In genomic region chr4:147123797-147124196, GRCm38 (mm10) we compare ENCODE assay signal across 1 mouse cellular context. TPM values are rescaled to one million over a fixed set of nuclear protein-coding genes. Genes with fewer than 3 reads are reported as not detected.
"Had no signal": no experiment of that assay in that cellular context is flagged by ENCODE, and none has a peak within 500 bp of the region (broad histone marks: within the 10 kb centered on the region; RNA-seq: fewer than 3 reads in every experiment).

No protein-coding gene starts in this region.

RNA-seq across cellular contexts. Expression of gene Zfp991, which starts 8.0 kb away (rescaled TPM):
- polyA plus RNA-seq: small intestine, adult 2 months had no signal
